Mouse (Mus musculus) cerebellum, adult 11-12 months (tissue): Measurements from ENCODE around the gene Olfr123.

ENCODE experiments used
- DNase-seq: peaks from one replicate; pipeline ENCODE4 v3.0.0; 2022

Olfr123 gene

GRCm38 (mm10) chr17:37793229-37793628 lies at the start of gene Olfr123:
Olfr123 (plus strand) TSS chr17:37793529.
- DNase-seq: no peak

DNA sequence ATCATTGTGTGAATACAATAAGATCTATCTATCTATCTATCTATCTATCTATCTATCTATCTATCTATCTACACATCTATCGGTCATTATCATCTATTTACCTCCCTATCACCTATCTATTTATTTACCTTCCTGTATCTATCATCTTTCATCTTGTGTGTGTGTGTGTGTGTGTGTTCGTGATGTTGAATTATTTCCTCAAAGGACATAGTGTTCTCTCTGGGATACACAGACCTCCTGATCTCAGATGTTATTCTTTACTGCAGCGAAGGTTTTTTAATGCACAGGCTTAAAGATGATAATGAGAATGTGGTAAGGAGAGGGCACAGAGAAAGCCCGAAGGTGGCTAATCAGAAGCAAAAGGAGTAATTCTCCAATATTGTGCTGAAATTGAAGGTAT lies 25.0 kb upstream of the Olfr123 start, which contains the start of gene Olfr122:
TSS of gene Olfr122 (plus strand) at position 301 of the 400 bp plus-strand sequence.
- no peak for DNase-seq

DNA sequence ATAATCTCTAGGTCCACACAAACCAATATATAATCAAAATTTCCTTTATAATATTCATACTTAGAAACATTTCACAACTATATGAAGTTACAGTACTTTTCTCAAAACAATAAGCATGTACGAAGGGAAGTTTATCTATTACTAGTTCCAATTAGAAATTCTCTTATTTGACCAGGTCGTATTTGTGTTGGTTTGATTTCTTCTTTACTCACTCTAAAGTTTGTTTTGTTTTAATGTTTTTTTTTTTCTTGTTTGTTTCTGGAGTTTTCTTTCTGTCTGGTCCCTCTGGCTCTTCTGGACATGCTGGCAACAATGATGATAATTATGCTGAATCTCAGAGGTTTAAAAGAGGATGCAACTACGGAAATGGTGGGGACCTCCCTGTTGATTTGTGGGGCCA lies 6.3 kb downstream of the Olfr123 start, which contains the start of gene Olfr124:
TSS of gene Olfr124 (plus strand) at position 301 of the 400 bp plus-strand sequence.
- no peak for DNase-seq

DNA sequence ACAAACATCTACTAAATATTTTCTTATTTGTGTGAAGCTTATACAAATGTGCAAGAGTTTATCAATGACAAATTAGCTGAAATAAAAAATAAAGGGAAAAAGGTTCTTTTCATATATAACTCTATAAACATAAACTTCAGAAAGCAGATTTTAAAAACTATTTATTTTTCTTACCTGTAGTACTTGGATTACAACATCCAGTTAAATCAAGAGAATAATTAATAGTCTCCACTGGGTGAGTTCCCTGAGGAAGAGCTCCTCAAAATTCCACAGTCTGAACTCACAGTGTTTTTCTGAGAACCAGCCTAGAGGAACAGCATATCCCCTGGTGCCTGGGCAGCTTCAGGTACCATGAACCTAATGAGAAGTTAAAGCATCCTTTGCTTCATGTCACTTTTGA lies 39.3 kb downstream of the Olfr123 start, which contains the start of gene Olfr125:
TSS of gene Olfr125 (plus strand) at position 301 of the 400 bp plus-strand sequence.
- no peak for DNase-seq

- DNase-seq: no peak
These were observed 53.9 kb downstream of the Olfr123 start, which contains the start of gene Olfr126 for GRCm38 (mm10) chr17:37847183-37847582. Olfr126 (plus strand) TSS chr17:37847483.
